Mouse (Mus musculus): Measurements from ENCODE around the gene Atp1a1. TPM values are rescaled to one million over a fixed set of nuclear protein-coding genes. Genes with fewer than 3 reads are reported as not detected.

The Atp1a1 gene
- polyA plus RNA-seq, 1 experiment = 178 TPM

- H3K4me1 ChIP-seq (ENCODE audit: control insufficient read depth, insufficient read depth, low read length) = peaks cover 58% of the 10 kb centered on the region
- H3K4me3 ChIP-seq (ENCODE audit: insufficient read depth, low read length) = no peak overlapping the region
- peak overlapping the region; percentile 75 for H3K27ac ChIP-seq (ENCODE audit: insufficient read depth, low read depth, low read length)
- no peak for TF ChIP-seq POLR2A (IDR thresholded peaks at IDR 0.05; ENCODE audit: borderline replicate concordance, low read depth, low read length)
These were observed 8.4 kb downstream of the Atp1a1 start for GRCm38 (mm10) chr3:101595866-101596630.

- Histone ChIP-seq H3K4me1 (ENCODE audit: control insufficient read depth, insufficient read depth, low read length) (peaks cover 60% of the 10 kb centered on the region), H3K27ac (ENCODE audit: insufficient read depth, low read depth, low read length) (peak overlapping the region; percentile 29), H3K4me3 (ENCODE audit: insufficient read depth, low read length) (no peak overlapping the region)
- TF ChIP-seq POLR2A (IDR thresholded peaks at IDR 0.05; ENCODE audit: borderline replicate concordance, low read depth, low read length) (no peak), CTCF (IDR thresholded peaks at IDR 0.05; ENCODE audit: low read depth, low read length) (no peak)
These were observed 9.5 kb downstream of the Atp1a1 start for GRCm38 (mm10) chr3:101594982-101595381.

GRCm38 (mm10) chr3:101593266-101593651 is 11.2 kb downstream of the Atp1a1 start:
- Histone ChIP-seq H3K4me1 (ENCODE audit: control insufficient read depth, insufficient read depth, low read length) (peaks cover 43% of the 10 kb centered on the region), H3K4me3 (ENCODE audit: insufficient read depth, low read length) (no peak overlapping the region), H3K27ac (ENCODE audit: insufficient read depth, low read depth, low read length) (no peak overlapping the region)
- TF ChIP-seq CTCF (IDR thresholded peaks at IDR 0.05; ENCODE audit: low read depth, low read length) = no peak
- TF ChIP-seq POLR2A (IDR thresholded peaks at IDR 0.05; ENCODE audit: borderline replicate concordance, low read depth, low read length) = no peak

GRCm38 (mm10) chr3:101592281-101593265 is 11.9 kb downstream of the Atp1a1 start:
- TF ChIP-seq POLR2A (IDR thresholded peaks at IDR 0.05; ENCODE audit: borderline replicate concordance, low read depth, low read length) (no peak), CTCF (IDR thresholded peaks at IDR 0.05; ENCODE audit: low read depth, low read length) (no peak)
- Histone ChIP-seq H3K4me3 (ENCODE audit: insufficient read depth, low read length) (no peak overlapping the region), H3K4me1 (ENCODE audit: control insufficient read depth, insufficient read depth, low read length) (peaks cover 39% of the 10 kb centered on the region), H3K27ac (ENCODE audit: insufficient read depth, low read depth, low read length) (no peak overlapping the region)

GRCm38 (mm10) chr3:101590380-101590779 is 14.1 kb downstream of the Atp1a1 start:
- Histone ChIP-seq H3K27ac (ENCODE audit: insufficient read depth, low read depth, low read length) (no peak overlapping the region), H3K4me3 (ENCODE audit: insufficient read depth, low read length) (no peak overlapping the region), H3K4me1 (ENCODE audit: control insufficient read depth, insufficient read depth, low read length) (peaks cover 24% of the 10 kb centered on the region)
- TF ChIP-seq CTCF (IDR thresholded peaks at IDR 0.05; ENCODE audit: low read depth, low read length) = no peak
- no peak for TF ChIP-seq POLR2A (IDR thresholded peaks at IDR 0.05; ENCODE audit: borderline replicate concordance, low read depth, low read length)

GRCm38 (mm10) chr3:101588299-101588698 is 16.2 kb downstream of the Atp1a1 start:
- Histone ChIP-seq H3K27ac (ENCODE audit: insufficient read depth, low read depth, low read length) (no peak overlapping the region), H3K4me1 (ENCODE audit: control insufficient read depth, insufficient read depth, low read length) (peaks cover 7% of the 10 kb centered on the region), H3K4me3 (ENCODE audit: insufficient read depth, low read length) (no peak overlapping the region)
- TF ChIP-seq CTCF (IDR thresholded peaks at IDR 0.05; ENCODE audit: low read depth, low read length) (no peak), POLR2A (IDR thresholded peaks at IDR 0.05; ENCODE audit: borderline replicate concordance, low read depth, low read length) (no peak)

- TF ChIP-seq POLR2A (IDR thresholded peaks at IDR 0.05; ENCODE audit: borderline replicate concordance, low read depth, low read length) (no peak), CTCF (IDR thresholded peaks at IDR 0.05; ENCODE audit: low read depth, low read length) (no peak)
- no peak overlapping the region for H3K4me3 ChIP-seq (ENCODE audit: insufficient read depth, low read length)
- peaks cover 7% of the 10 kb centered on the region for H3K4me1 ChIP-seq (ENCODE audit: control insufficient read depth, insufficient read depth, low read length)
- H3K27ac ChIP-seq (ENCODE audit: insufficient read depth, low read depth, low read length) = no peak overlapping the region
These were observed 17.7 kb downstream of the Atp1a1 start for GRCm38 (mm10) chr3:101586794-101587193.

- H3K4me1 ChIP-seq (ENCODE audit: control insufficient read depth, insufficient read depth, low read length) = no peaks in the 10 kb centered on the region
- no peak overlapping the region for H3K27ac ChIP-seq (ENCODE audit: insufficient read depth, low read depth, low read length)
- TF ChIP-seq POLR2A (IDR thresholded peaks at IDR 0.05; ENCODE audit: borderline replicate concordance, low read depth, low read length) = no peak
- TF ChIP-seq CTCF (IDR thresholded peaks at IDR 0.05; ENCODE audit: low read depth, low read length) = no peak
- no peak overlapping the region for H3K4me3 ChIP-seq (ENCODE audit: insufficient read depth, low read length)
These were observed 26.4 kb downstream of the Atp1a1 start for GRCm38 (mm10) chr3:101578072-101578471.

GRCm38 (mm10) chr3:101577361-101577760 is 27.1 kb downstream of the Atp1a1 start:
- TF ChIP-seq POLR2A (IDR thresholded peaks at IDR 0.05; ENCODE audit: borderline replicate concordance, low read depth, low read length) = no peak
- no peak for TF ChIP-seq CTCF (IDR thresholded peaks at IDR 0.05; ENCODE audit: low read depth, low read length)
- H3K27ac ChIP-seq (ENCODE audit: insufficient read depth, low read depth, low read length) = no peak overlapping the region
- no peaks in the 10 kb centered on the region for H3K4me1 ChIP-seq (ENCODE audit: control insufficient read depth, insufficient read depth, low read length)
- no peak overlapping the region for H3K4me3 ChIP-seq (ENCODE audit: insufficient read depth, low read length)

Measured in bone marrow macrophage, adult 2 months (primary cell).